Mouse (Mus musculus): ENCODE data around the gene Wdr91.

Gene Wdr91

DNA sequence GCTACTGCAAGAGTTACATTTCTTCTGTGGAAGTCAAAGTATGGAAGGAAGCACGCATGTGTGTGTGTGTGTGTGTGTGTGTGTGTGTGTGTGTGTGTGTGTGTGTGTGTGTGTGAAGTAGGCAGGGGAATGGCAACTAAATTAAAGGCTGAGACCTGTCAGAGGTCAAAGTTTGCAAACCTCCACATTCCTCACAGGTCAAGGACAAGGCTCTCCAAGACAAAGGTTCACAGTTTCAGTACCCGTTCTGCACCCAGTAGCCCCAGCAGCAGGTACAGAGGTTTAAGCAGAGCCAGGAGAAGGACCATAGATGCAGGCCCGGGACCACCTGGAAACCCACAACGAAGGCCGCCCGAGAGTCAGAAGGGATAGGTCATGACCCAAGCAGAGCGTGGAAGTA is 8.5 kb upstream of the Wdr91 start:
- no peak for DNase-seq (ENCODE audit: low spot score in 2 of 2)

GRCm38 (mm10) chr6:34914462-34914861 is 3.8 kb upstream of the Wdr91 start:
- DNase-seq (ENCODE audit: low spot score in 2 of 2) = no peak

DNA sequence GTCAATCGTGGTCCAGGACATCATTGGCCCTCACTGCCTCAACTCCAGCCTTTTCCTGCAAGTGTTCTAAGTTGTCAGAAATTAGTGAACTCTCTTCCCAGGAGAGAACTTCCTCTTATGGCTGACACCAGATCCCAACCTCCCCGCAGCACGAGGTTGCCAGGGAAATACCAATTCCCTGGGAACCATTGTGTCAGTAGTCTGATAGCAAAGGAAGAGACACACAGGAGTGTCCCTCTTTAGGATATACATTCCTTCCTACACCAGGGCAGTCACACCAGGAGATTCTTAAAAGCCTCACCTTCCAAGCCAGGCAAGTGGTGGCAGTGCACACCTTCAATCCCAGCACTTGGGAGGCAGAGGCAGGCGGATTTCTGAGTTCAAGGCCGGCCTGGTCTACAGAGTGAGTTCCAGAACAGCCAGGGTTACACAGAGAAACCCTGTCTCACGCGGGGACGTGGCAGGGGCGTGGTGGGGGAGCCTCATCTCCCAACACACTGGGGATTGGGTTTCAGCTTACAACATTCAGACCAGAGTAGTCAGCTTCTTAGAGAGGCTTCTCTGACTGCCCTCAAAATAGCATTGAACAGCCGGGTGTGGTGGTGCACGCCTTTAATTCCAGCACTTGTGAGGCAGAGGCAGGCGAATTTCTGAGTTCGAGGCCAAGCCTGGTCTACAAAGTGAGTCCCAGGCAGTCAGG is 2.8 kb upstream of the Wdr91 start:
- DNase-seq (ENCODE audit: low spot score in 2 of 2) = no peak

GRCm38 (mm10) chr6:34909631-34910345 is 888 bp downstream of the Wdr91 start:
- DNase-seq (ENCODE audit: low spot score in 2 of 2) = no peak

- no peak for DNase-seq (ENCODE audit: low spot score in 2 of 2)
These were observed 2.9 kb downstream of the Wdr91 start for GRCm38 (mm10) chr6:34907696-34908260.

DNA sequence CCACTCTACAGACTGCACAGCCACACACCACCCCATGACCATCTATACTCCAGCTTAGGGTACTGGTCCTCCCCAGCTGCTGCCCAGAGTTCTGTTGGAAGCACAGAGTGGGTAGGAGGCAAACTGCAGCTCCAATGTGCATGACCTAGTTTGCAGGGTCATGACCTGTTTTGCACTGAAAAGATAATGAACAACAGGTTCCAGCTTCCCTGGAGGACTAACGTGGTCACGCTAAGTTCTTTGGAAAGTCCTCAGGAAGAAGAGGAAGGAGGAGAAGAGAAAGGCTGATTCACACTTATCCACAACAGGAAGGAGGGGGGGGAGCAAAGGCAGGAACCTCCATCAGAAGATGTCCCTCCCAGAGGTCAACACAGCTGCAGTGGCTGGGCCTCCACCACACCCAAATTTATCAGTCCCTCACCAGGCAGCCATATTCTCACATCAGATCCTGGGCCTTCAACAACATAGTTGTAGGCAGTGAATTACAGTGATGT is 3.5 kb downstream of the Wdr91 start:
- no peak for DNase-seq (ENCODE audit: low spot score in 2 of 2)

GRCm38 (mm10) chr6:34906661-34907060 is 4.0 kb downstream of the Wdr91 start:
- no peak for DNase-seq (ENCODE audit: low spot score in 2 of 2)

DNA sequence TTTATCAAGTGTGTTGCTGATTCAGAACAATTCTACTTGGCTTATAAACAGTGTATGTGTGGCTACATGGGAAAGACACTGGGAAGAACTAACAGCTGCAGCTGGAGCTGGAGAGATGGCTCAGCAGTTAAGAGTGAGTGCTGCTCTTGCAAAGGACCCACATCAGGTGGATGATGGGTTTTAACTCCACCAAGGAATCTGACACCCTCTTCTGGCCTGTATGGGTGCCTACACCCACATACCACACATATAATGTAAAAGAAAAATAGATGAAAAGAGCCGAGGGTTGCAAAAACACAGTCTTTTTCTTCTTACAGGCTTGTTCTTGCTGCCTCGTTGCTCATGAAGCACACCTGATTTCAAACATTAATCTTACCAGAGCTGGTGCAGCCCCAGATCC is 4.6 kb downstream of the Wdr91 start:
- DNase-seq (ENCODE audit: low spot score in 2 of 2) = no peak

DNA sequence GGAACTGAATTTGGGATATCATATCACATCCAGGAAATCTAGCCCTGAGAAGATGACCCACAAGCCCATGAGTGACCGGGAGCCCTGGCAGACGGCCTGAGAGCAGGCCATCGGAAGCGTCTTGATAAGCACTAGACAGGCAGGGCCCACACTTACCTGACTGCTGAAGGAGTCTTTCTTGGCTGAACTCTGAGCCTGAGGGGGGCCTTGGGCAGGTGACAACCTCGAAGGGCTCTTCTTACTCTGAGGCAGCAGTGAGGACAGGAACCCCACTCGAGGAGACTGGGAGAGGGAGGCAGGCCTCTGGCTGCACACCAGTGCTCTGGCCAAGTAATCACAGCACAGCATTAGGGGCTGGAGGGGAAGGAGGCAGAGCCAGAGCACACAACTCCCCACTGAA is 6.3 kb downstream of the Wdr91 start:
- DNase-seq (ENCODE audit: low spot score in 2 of 2) = no peak

- DNase-seq (ENCODE audit: low spot score in 2 of 2) = no peak
These were observed 6.8 kb downstream of the Wdr91 start for GRCm38 (mm10) chr6:34903851-34904250.

- DNase-seq (ENCODE audit: low spot score in 2 of 2) = no peak
These were observed 7.2 kb downstream of the Wdr91 start for GRCm38 (mm10) chr6:34903441-34903840.

DNA sequence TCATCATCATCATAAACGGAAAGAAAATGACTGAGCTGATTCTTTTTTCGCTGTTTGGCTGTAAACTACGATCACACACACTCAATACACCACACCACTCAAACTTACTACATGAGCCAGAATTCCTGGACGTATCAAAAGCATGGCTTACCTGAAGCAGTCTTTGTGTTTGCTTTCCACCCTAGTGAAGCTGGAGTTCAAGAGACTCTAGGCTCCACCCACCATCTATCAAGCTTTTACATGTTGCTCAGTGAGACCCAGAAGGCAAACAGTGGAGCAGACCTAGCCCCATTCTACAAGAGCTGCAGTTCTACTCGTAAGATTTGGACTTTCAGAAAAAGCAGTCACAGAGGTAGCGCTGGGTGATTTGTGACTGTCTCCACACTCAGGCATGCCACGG is 8.1 kb downstream of the Wdr91 start:
- no peak for DNase-seq (ENCODE audit: low spot score in 2 of 2)

- DNase-seq (ENCODE audit: low spot score in 2 of 2) = no peak
These were observed 8.7 kb downstream of the Wdr91 start for GRCm38 (mm10) chr6:34901911-34902444.

GRCm38 (mm10) chr6:34900990-34901389 is 9.7 kb downstream of the Wdr91 start:
- no peak for DNase-seq (ENCODE audit: low spot score in 2 of 2)

DNA sequence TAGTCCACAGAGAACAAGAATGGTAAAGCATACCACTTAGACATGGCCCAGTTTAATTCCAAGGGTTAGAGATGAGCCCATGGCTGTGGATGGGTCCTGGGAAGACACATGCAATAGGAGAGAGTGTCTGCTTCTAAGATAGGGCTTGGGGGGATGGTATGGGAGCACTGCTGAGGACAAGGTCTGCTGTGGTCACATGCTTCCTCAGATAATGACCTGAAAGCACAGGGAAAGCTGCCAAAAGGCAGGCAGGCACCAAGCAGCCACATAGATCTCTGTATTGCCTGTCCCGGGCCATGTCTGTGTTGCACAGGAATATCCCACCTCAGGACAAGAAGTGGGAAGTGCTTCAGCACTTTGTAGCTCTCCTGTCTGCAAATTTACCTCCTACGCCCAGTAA is 11.5 kb downstream of the Wdr91 start:
- no peak for DNase-seq (ENCODE audit: low spot score in 2 of 2)

GRCm38 (mm10) chr6:34896168-34896780 is 14.4 kb downstream of the Wdr91 start:
- DNase-seq (ENCODE audit: low spot score in 2 of 2) = no peak

DNA sequence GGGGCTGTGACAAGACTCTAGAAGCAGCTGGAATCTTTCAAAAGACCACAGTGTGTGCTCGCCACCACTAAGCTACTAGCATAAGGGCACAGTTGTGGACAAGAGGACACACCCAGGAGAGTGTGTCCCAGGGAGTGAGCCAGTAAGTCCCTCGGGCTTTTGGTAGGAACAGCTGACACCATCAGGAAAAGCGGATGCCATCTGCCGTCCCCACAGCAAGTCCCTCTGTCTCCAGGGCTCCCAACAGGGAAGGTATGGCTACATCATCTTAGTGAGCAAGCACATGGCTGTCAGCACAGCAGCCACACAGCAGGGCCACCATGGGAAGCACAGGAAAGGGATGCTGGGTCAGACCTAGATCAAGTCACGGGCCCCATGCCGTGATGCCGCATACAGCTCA is 15.1 kb downstream of the Wdr91 start:
- DNase-seq (ENCODE audit: low spot score in 2 of 2) = no peak

DNA sequence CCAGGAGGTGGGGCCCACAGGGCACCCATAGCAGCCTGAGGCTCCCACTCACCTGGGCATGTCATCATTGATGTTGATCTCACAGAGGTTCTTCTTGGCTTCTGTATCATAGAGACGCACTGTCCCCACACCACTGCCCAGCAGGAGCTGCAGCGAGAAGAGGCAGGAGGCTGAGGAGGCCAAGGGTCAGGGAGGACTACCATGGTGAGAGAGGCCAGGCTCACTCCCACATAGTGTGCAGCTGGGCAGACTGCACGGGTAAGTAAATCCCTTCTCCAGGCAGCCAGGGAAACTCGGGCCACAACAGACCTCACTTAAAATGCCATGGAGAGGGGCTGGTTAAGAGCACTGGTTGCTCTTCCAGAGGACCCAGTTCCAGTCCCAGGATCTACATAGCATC is 21.5 kb downstream of the Wdr91 start:
- no peak for DNase-seq (ENCODE audit: low spot score in 2 of 2)

- DNase-seq (ENCODE audit: low spot score in 2 of 2) = no peak
These were observed 23.4 kb downstream of the Wdr91 start for GRCm38 (mm10) chr6:34887131-34887850.

DNA sequence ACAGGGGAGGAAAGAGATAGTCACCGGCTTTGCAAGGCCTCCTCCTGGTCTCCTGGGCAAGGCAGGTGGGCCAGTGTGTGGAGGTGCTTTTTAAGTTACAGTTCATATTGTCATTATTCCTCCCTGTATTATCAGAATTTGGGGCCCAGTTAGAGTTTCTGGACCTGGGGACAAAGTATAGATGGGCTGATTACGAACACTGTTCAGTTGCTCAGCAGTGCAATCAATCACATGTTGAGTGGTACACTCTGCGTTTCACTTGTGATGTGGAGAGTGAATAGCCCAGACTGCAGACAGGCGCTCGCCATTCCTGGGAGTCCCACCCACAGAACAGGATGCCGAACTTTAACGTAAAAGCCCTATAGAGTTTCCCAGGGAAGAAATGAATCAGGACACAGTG is 26.0 kb downstream of the Wdr91 start:
- DNase-seq (ENCODE audit: low spot score in 2 of 2) = no peak

- no peak for DNase-seq (ENCODE audit: low spot score in 2 of 2)
These were observed 30.7 kb downstream of the Wdr91 start for GRCm38 (mm10) chr6:34879911-34880475.

Data from urinary bladder, adult 18-20 months (tissue).